Mouse (Mus musculus): ENCODE data around the gene Tulp2.

Tulp2 gene

GRCm38 (mm10) chr7:45555787-45556186, 74.1 kb downstream of the Tulp2 start:
- DNase-seq, result peak; percentile 79 to 82

GRCm38 (mm10) chr7:45558907-45559306, 77.2 kb downstream of the Tulp2 start:
- DNase-seq, result no peak

- peak in 1 of 2 experiments; percentile 37 for DNase-seq
These were observed 78.6 kb downstream of the Tulp2 start for GRCm38 (mm10) chr7:45560241-45560640.

GRCm38 (mm10) chr7:45560843-45561623, 79.4 kb downstream of the Tulp2 start:
- DNase-seq, result peak; percentile 80 to 83

GRCm38 (mm10) chr7:45561624-45562520, 80.2 kb downstream of the Tulp2 start:
- DNase-seq, result no peak

- no peak for DNase-seq
These were observed 83.1 kb downstream of the Tulp2 start for GRCm38 (mm10) chr7:45564811-45565210.

- no peak for DNase-seq
These were observed 83.8 kb downstream of the Tulp2 start for GRCm38 (mm10) chr7:45565446-45565845.

- no peak for DNase-seq
These were observed 85.6 kb downstream of the Tulp2 start for GRCm38 (mm10) chr7:45567112-45567779.

GRCm38 (mm10) chr7:45567780-45568516, 86.3 kb downstream of the Tulp2 start:
- DNase-seq, result peak; percentile 86 to 91

- DNase-seq, result no peak
These were observed 87.2 kb downstream of the Tulp2 start for GRCm38 (mm10) chr7:45568601-45569473.

GRCm38 (mm10) chr7:45570103-45570741, 88.5 kb downstream of the Tulp2 start, which contains the start of gene Bcat2:
Bcat2 (plus strand) TSS chr7:45570153.
- peak; percentile 76 to 84 for DNase-seq

- no peak for DNase-seq
These were observed 90.3 kb downstream of the Tulp2 start for GRCm38 (mm10) chr7:45571966-45572365.

All from thymus, postnatal 36 days (tissue).